Mouse (Mus musculus): ENCODE measurements around the gene Fam186b. TPM values are rescaled to one million over a fixed set of nuclear protein-coding genes. Genes with fewer than 3 reads are reported as not detected.

Gene Fam186b
- 0.05 and 0.15 TPM in 2 replicates for polyA plus RNA-seq (2014; fragmentation: Nextera tagmentation; extraction: Ambion mirVana)

DNA sequence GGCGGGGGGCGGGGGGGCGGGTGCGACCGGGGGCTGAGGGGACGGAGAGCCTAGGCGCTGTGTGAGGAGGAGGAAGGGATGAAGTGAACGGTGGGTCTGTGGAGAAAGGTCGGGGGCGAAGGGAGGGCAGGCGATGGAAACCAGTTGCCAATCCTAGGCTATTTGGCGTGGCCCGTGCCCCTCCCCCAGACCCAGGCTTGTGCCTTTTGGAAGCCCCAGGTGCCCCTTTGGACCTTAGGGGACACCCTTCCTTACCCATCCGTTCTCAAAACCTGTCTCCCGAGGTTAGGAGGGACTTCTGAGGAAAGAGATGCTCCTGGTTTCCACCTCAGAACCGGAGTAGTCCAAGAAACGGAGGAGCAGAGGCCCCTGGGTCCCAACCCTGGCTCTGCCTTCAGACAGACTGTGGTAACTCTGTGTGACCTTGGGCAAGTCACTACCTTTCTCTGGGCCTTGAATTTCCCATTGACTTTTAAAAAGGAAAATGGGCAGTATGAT lies at the start of gene Fam186b:
Fam186b (minus strand) TSS at position 405 of the 498 bp plus-strand sequence.
- peak; percentile 53 for ATAC-seq (ENCODE audit: insufficient read depth)
- no peaks in the 10 kb centered on the region for H3K4me1 ChIP-seq (ENCODE audit: insufficient read depth)
- peak within 1 kb of the TSS; percentile 67 for H3K9ac ChIP-seq
- WGBS, result 3% methylated on average over 15 of the region's 17 CpGs
- peak within 1 kb of the TSS; percentile 69 for H3K4me3 ChIP-seq (ENCODE audit: low read depth, low read length)
- DNase-seq, result peak; percentile 42
- no peaks in the 10 kb centered on the region for H3K27me3 ChIP-seq (ENCODE audit: insufficient read depth, low read length)
- no peak for TF ChIP-seq CTCF (IDR thresholded peaks at IDR 0.05; ENCODE audit: low read depth)
- peak within 1 kb of the TSS; percentile 92 for H3K27ac ChIP-seq (ENCODE audit: low read depth)
- H3K9me3 ChIP-seq (ENCODE audit: low read depth, low read length), result no peaks in the 10 kb centered on the region
- peak within 1 kb of the TSS; percentile 71 for H3K4me2 ChIP-seq
- no peaks in the 10 kb centered on the region for H3K36me3 ChIP-seq (ENCODE audit: insufficient read depth)

DNA sequence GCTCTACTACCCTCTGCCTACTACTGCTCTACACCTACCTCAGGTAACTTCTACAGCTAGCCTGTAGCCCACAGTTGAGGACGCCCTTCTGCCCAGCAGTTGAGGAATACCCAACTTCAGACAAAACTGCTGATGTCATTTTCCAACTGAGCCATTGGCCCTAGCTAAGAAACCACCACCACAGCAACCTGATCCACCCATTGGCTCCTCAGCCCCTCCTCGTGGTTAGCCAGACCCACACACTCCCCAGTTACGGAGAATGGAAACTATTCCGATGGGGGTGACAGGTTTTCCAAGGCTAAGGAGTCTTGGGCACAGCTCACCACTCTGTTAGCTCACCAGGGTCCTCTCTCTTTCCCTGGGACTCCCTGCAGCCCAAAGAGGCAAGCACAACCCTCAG lies 49.3 kb upstream of the Fam186b start:
- Histone ChIP-seq H3K27ac (ENCODE audit: low read depth) (peak overlapping the region; percentile 86; the same call in 1 of the 2 replicates), H3K36me3 (ENCODE audit: insufficient read depth) (no peaks in the 10 kb centered on the region), H3K27me3 (ENCODE audit: insufficient read depth, low read length) (no peaks in the 10 kb centered on the region), H3K9me3 (ENCODE audit: low read depth, low read length) (no peaks in the 10 kb centered on the region), H3K4me1 (ENCODE audit: insufficient read depth) (peaks cover 36% of the 10 kb centered on the region), H3K4me2 (no peak overlapping the region), H3K9ac (no peak overlapping the region), H3K4me3 (ENCODE audit: low read depth, low read length) (no peak overlapping the region)
- no peak for DNase-seq
- WGBS, result 63% methylated on average over 4 of the region's 4 CpGs
- no peak; the same call in 1 of the 2 replicates for ATAC-seq (ENCODE audit: insufficient read depth)
- no peak for TF ChIP-seq CTCF (IDR thresholded peaks at IDR 0.05; ENCODE audit: low read depth)

DNA sequence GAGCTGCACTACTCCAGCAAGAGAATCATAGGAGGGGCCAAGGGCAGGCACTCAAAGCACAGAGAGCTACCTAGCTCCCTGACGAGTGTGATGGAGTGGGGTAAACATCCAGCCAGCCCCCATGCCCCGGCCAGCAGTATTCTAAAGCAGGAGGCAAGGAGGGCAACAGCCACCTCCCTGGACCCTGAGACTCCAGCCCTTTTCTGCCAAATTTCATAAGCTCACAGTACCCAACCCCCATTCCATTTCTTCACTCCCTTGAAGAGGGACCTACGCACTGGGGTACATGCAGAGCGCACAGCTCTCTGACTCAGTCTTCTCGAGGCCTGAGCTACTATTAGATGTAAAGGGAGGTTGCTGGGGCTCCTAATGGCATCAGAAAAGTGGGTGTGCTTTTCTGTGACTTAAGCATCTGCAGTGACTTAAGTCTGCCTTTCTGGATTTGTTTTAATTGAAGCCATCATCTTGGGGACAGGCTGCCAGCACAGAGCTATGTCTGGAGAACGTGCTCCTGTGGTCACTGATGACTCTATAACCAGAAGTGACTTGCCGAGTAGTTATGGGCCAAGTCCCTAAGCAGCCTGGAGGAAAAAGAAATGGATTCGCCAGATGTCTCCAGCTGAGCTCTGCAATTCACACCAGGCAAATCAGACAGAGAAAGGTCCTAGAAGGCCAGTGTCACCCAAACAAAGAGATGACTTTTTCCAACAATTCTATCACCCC lies 48.6 kb upstream of the Fam186b start:
- H3K36me3 ChIP-seq (ENCODE audit: insufficient read depth), result no peaks in the 10 kb centered on the region
- H3K4me1 ChIP-seq (ENCODE audit: insufficient read depth), result peaks cover 36% of the 10 kb centered on the region
- H3K4me2 ChIP-seq, result 0 out of 2 replicates have a peak overlapping the region, but pooled peaks have one; percentile 3
- no peaks in the 10 kb centered on the region for H3K27me3 ChIP-seq (ENCODE audit: insufficient read depth, low read length)
- ATAC-seq (ENCODE audit: insufficient read depth) (peak; percentile 52), DNase-seq (peak; percentile 75)
- H3K9ac ChIP-seq, result peak overlapping the region; percentile 30
- no peak for TF ChIP-seq CTCF (IDR thresholded peaks at IDR 0.05; ENCODE audit: low read depth)
- no peaks in the 10 kb centered on the region for H3K9me3 ChIP-seq (ENCODE audit: low read depth, low read length)
- 39% methylated on average over 8 of the region's 8 CpGs for WGBS
- no peak overlapping the region for H3K4me3 ChIP-seq (ENCODE audit: low read depth, low read length)
- H3K27ac ChIP-seq (ENCODE audit: low read depth), result peak overlapping the region; percentile 86

DNA sequence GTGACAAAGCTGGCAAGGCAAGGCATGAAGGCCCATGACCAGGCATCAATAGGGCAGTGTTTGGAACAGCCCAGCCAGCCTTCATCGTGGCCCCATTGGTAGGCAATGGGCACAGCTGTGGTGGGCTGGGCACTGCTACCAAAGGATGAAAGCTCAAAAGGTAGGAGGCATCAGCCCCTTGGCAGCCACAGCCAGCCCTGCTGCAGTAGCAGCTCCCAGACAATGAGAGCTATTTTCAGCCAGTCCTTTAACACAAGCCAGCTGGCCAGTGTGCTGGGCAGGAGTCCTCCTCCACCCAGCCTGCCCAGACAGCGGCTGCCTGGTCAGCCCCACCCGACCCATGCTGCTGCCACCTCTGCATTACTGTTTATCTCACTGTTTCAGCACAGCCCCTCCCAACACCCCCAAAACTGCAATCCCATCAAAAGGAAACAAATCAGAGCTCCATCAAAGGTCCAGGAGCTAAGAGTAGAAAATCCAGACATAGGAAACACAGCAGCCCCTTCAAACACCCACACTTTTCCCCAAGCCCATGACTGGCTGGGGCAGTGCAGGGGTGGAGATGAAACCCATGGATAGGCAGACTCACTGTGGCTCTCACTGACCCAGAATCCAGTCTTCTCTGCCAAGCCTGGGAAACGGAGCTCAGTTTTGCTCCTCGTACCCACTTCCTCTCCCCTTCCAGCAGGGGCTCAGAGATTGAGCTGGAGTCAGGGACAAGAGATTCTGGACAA lies 47.9 kb upstream of the Fam186b start:
- Histone ChIP-seq H3K9me3 (ENCODE audit: low read depth, low read length) (no peaks in the 10 kb centered on the region), H3K27ac (ENCODE audit: low read depth) (peak overlapping the region; percentile 86), H3K36me3 (ENCODE audit: insufficient read depth) (no peaks in the 10 kb centered on the region), H3K4me1 (ENCODE audit: insufficient read depth) (peaks cover 36% of the 10 kb centered on the region), H3K4me3 (ENCODE audit: low read depth, low read length) (no peak overlapping the region), H3K9ac (peak overlapping the region; percentile 30), H3K4me2 (peak overlapping the region; percentile 20; the same call in 1 of the 2 replicates), H3K27me3 (ENCODE audit: insufficient read depth, low read length) (no peaks in the 10 kb centered on the region)
- WGBS, result 19% methylated on average over 5 of the region's 5 CpGs
- DNase-seq (peak; percentile 70), ATAC-seq (ENCODE audit: insufficient read depth) (peak; percentile 71)
- TF ChIP-seq CTCF (IDR thresholded peaks at IDR 0.05; ENCODE audit: low read depth), result peak; percentile 24; the same call in 1 of the 2 replicates

DNA sequence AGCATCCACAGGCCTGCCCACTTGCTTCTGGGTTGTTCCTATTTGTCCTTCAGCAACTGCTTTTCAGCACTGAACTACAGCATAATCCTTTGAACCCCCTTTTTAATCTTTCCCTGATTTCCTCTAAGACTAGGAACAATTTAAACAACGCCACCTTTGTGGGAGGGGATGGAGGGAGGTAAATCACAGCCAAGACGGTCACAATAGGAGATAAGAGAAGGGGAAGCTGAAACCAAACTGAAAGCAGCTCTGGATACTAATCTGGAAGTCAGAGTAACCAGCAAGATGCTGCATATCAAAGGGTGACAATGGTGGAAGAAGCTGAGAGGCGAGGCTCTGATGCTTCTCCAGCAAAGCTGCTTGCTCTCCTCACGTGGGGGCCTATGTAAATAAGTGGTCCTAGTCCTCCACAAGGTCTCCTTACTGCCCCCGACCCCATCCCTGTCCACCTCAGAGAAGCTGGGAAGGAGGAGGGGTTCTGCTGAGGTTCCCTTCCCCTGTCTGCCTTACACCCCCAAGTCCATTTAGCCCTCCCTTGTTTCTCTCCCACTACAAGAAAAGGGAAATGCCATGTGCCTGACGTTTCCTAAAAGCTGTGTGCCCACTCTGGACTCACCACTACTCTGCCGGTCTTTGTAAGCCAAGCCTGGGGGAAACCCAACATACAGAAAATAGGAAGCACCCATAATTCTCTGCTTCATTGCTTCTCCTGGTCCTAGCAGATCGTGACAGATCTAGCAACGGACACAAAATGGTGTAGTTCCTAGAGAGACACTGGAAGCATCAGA lies 46.7 kb upstream of the Fam186b start:
- H3K36me3 ChIP-seq (ENCODE audit: insufficient read depth), result no peaks in the 10 kb centered on the region
- no peaks in the 10 kb centered on the region for H3K9me3 ChIP-seq (ENCODE audit: low read depth, low read length)
- H3K9ac ChIP-seq, result no peak overlapping the region
- 41% methylated on average over 9 of the region's 9 CpGs for WGBS
- ATAC-seq (ENCODE audit: insufficient read depth) (no peak), DNase-seq (no peak)
- H3K4me1 ChIP-seq (ENCODE audit: insufficient read depth), result peaks cover 36% of the 10 kb centered on the region
- H3K4me2 ChIP-seq, result no peak overlapping the region
- peak overlapping the region; percentile 86; the same call in 1 of the 2 replicates for H3K27ac ChIP-seq (ENCODE audit: low read depth)
- H3K27me3 ChIP-seq (ENCODE audit: insufficient read depth, low read length), result no peaks in the 10 kb centered on the region
- H3K4me3 ChIP-seq (ENCODE audit: low read depth, low read length), result no peak overlapping the region
- TF ChIP-seq CTCF (IDR thresholded peaks at IDR 0.05; ENCODE audit: low read depth), result no peak

DNA sequence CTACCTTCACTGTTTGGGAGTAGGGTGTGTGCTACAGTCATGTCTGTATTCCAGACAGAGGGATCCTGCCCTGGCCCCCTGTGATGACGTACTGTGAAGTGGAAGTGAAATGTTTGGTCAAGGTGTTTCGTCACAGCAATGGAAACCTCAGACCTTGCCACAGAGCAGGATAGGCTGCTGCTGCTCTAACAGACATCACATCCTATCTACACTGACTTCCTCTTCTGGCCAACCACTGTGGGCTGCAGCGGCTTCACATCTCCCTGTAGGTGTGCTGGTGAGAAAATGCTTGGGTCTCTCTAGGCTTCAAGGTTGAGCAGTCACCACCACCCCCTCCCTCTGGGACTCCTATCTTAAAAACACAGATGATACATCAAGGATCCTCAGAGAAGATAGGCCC lies 45.4 kb upstream of the Fam186b start:
- no peak overlapping the region for H3K27ac ChIP-seq (ENCODE audit: low read depth)
- no peak overlapping the region for H3K4me2 ChIP-seq
- no peaks in the 10 kb centered on the region for H3K9me3 ChIP-seq (ENCODE audit: low read depth, low read length)
- DNase-seq (no peak), ATAC-seq (ENCODE audit: insufficient read depth) (no peak)
- no peak for TF ChIP-seq CTCF (IDR thresholded peaks at IDR 0.05; ENCODE audit: low read depth)
- 68% methylated on average over 3 of the region's 3 CpGs for WGBS
- H3K36me3 ChIP-seq (ENCODE audit: insufficient read depth), result no peaks in the 10 kb centered on the region
- H3K27me3 ChIP-seq (ENCODE audit: insufficient read depth, low read length), result no peaks in the 10 kb centered on the region
- no peak overlapping the region for H3K9ac ChIP-seq
- peaks cover 36% of the 10 kb centered on the region for H3K4me1 ChIP-seq (ENCODE audit: insufficient read depth)
- H3K4me3 ChIP-seq (ENCODE audit: low read depth, low read length), result no peak overlapping the region

Measured in lung, embryonic 14.5 days (tissue).